ENCODE assay signal across 8 mouse cellular contexts in the genomic region with DNA sequence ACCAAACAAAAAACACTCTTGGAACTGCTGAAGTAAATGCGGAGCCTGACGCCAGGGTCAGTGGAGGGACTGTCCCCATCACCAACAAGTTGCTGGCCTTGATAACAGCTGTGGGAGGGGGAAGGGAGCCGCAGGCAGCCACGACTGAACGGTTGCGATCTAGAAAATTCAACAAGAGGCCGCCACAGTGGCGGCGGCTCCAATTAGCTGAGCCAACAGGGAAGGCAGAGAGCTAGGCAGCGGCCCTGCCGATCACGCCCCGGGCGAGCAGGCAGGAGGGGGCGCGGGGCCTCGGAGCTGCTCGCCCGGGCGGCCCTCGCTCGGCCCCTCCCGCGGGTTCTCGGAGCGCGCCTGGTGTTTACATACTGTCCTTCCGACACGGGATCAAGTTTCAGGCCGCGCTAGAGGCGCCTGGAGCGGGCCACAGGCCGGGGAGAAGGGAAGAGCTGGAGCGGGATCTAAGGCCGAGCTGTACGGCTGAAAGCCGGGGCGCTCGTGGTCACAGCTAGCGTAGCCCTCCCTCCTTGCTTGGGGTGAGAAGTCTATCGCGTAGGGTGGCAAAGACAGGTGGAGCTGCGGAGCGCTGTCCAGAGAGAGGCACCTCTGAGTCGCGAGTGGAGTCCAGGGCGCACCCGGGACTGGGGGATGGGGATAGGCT. TPM values are rescaled to one million over a fixed set of nuclear protein-coding genes. Genes with fewer than 3 reads are reported as not detected.
DNase-seq lines count a peak whose midpoint lies in the region; ATAC-seq and TF ChIP-seq lines count a peak whose summit lies in the region.

No protein-coding gene starts in this region.

- peak; percentile 48 for DNase-seq in ovary, adult 18-20 months (ENCODE audit: low spot score)
- DNase-seq in ovary, postnatal 10 days (ENCODE audit: low spot score): no peak
- no peak for DNase-seq in heart, postnatal 0 days (ENCODE audit: low spot score)
- peak; percentile 56 for DNase-seq in limb, embryonic 14.5 days (ENCODE audit: low spot score)
- peak; percentile 52 for DNase-seq in naive thymus-derived CD4-positive, alpha-beta T cell, adult 2 months (ENCODE audit: low read depth)
- DNase-seq in layer of hippocampus, postnatal 14 days (ENCODE audit: low spot score in 2 of 2): no peak

- TF ChIP-seq POLR2A in limb, embryonic 14.5 days (IDR thresholded peaks at IDR 0.05; ENCODE audit: borderline replicate concordance, extremely low read depth, insufficient read depth, insufficient read length): no peak

- peaks cover 65% of the 10 kb centered on the region for H3K4me1 ChIP-seq in embryonic facial prominence, embryonic 13.5 days
- peaks cover 6% of the 10 kb centered on the region; the same call in 1 of the 2 replicates for H3K4me1 ChIP-seq in heart, postnatal 0 days (ENCODE audit: control insufficient read depth, insufficient read depth)
- peaks cover 34% of the 10 kb centered on the region for H3K4me1 ChIP-seq in limb, embryonic 14.5 days (ENCODE audit: control insufficient read depth, insufficient read depth, low read length)

- H3K27ac ChIP-seq in embryonic facial prominence, embryonic 13.5 days: peak overlapping the region; percentile 55
- peak overlapping the region; percentile 88 for H3K27ac ChIP-seq in heart, postnatal 0 days (ENCODE audit: low read depth)
- H3K27ac ChIP-seq in limb, embryonic 14.5 days (replicated peaks; ENCODE audit: low read depth, low read length): no peak overlapping the region

- H3K36me3 ChIP-seq in embryonic facial prominence, embryonic 13.5 days: no peaks in the 10 kb centered on the region
- H3K36me3 ChIP-seq in heart, postnatal 0 days (replicated peaks; ENCODE audit: control insufficient read depth, insufficient read depth, low read length): no peaks in the 10 kb centered on the region
- no peaks in the 10 kb centered on the region for H3K36me3 ChIP-seq in limb, embryonic 14.5 days (ENCODE audit: control insufficient read depth, insufficient read depth, low read length)

- no peaks in the 10 kb centered on the region for H3K9me3 ChIP-seq in embryonic facial prominence, embryonic 13.5 days
- H3K9me3 ChIP-seq in heart, postnatal 0 days (replicated peaks; ENCODE audit: control insufficient read depth, low read length): no peaks in the 10 kb centered on the region
- no peaks in the 10 kb centered on the region for H3K9me3 ChIP-seq in limb, embryonic 14.5 days (ENCODE audit: control insufficient read depth, low read length)

- peaks cover 97% of the 10 kb centered on the region for H3K27me3 ChIP-seq in embryonic facial prominence, embryonic 13.5 days
- peaks cover 19% of the 10 kb centered on the region; the same call in 1 of the 2 replicates for H3K27me3 ChIP-seq in heart, postnatal 0 days (ENCODE audit: control insufficient read depth, insufficient read depth, low read length)
- peaks cover 40% of the 10 kb centered on the region for H3K27me3 ChIP-seq in limb, embryonic 14.5 days (ENCODE audit: control insufficient read depth, insufficient read depth, low read length)

- H3K9ac ChIP-seq in embryonic facial prominence, embryonic 13.5 days: peak overlapping the region; percentile 51; the same call in 1 of the 2 replicates
- peak overlapping the region; percentile 59 for H3K9ac ChIP-seq in heart, postnatal 0 days (replicated peaks; ENCODE audit: low read depth, low read length)
- peak overlapping the region; percentile 38; the same call in 1 of the 2 replicates for H3K9ac ChIP-seq in limb, embryonic 14.5 days (ENCODE audit: low read depth, low read length, severe bottlenecking)

- no peak for TF ChIP-seq EP300 in heart, postnatal 0 days (IDR thresholded peaks at IDR 0.05; ENCODE audit: low read depth)

- ATAC-seq in embryonic facial prominence, embryonic 13.5 days (ENCODE audit: insufficient number of reproducible peaks, insufficient read depth, low FRiP score, low TSS enrichment, low read depth): 0 out of 2 replicates have a peak, but pooled peaks have one; percentile 38
- peak; percentile 31 for ATAC-seq in heart, postnatal 0 days (ENCODE audit: insufficient read depth, low read depth)
- ATAC-seq in limb, embryonic 14.5 days (ENCODE audit: low FRiP score, low read depth): peak; percentile 54
- ATAC-seq in megakaryocyte progenitor cell, adult 5-6 weeks (replicated peaks; ENCODE audit: poor library complexity): no peak

- H3K4me3 ChIP-seq in embryonic facial prominence, embryonic 13.5 days: peak overlapping the region; percentile 33
- H3K4me3 ChIP-seq in heart, postnatal 0 days (ENCODE audit: low read depth, low read length): peak overlapping the region; percentile 53
- H3K4me3 ChIP-seq in limb, embryonic 14.5 days (replicated peaks; ENCODE audit: low read length): peak overlapping the region; percentile 26

- TF ChIP-seq CTCF in heart, postnatal 0 days (IDR thresholded peaks at IDR 0.05; ENCODE audit: low read depth): no peak

- WGBS in embryonic facial prominence, embryonic 13.5 days: 3% methylated on average over 42 of the region's 49 CpGs
- WGBS in heart, postnatal 0 days: 1% methylated on average over 47 of the region's 49 CpGs
- 5% methylated on average over 23 of the region's 49 CpGs for WGBS in limb, embryonic 14.5 days

- H3K4me2 ChIP-seq in embryonic facial prominence, embryonic 13.5 days: peak overlapping the region; percentile 79
- H3K4me2 ChIP-seq in heart, postnatal 0 days (ENCODE audit: low read depth, low read length): peak overlapping the region; percentile 82
- peak overlapping the region; percentile 73 for H3K4me2 ChIP-seq in limb, embryonic 14.5 days (replicated peaks; ENCODE audit: low read depth, low read length, severe bottlenecking)

RNA-seq across cellular contexts. Expression of a gene that starts 26.8 kb away (rescaled TPM):
- 16.7 and 17.4 TPM in 2 replicates for polyA plus RNA-seq in embryonic facial prominence, embryonic 13.5 days (2015; fragmentation: Nextera tagmentation; extraction: Ambion mirVana)
- 25.7 and 35.5 TPM in 2 replicates for total RNA-seq in heart, postnatal 0 days (2014; rRNA removed; ENCODE audit: low replicate concordance)
- 8.9 and 10.1 TPM in 2 replicates for polyA plus RNA-seq in heart, postnatal 0 days (2015; fragmentation: Nextera tagmentation; extraction: Ambion mirVana)
- 20.0 and 22.5 TPM in 2 replicates for polyA plus RNA-seq in limb, embryonic 14.5 days (2012; rRNA removed)
- polyA plus RNA-seq in limb, embryonic 14.5 days (2014; fragmentation: Nextera tagmentation; extraction: Ambion mirVana): 17.0 and 18.1 TPM in 2 replicates
- 35.3 and 42.7 TPM in 2 replicates for total RNA-seq in megakaryocyte progenitor cell, adult 5-6 weeks (2015)
- total RNA-seq in megakaryocyte progenitor cell, adult 5-6 weeks (2017): 24.7 and 29.1 TPM in 2 replicates
- 10 to 100 TPM; 18.6 to 19.1 TPM for total RNA-seq in layer of hippocampus, postnatal 14 days (2021)

Comparison
In these comparisons a context has a peak if more than half of its experiments do, and no peak if none do; other contexts are left out.
1. DNase-seq: peak in ovary, adult 18-20 months (single experiment), limb, embryonic 14.5 days (single experiment) and naive thymus-derived CD4-positive, alpha-beta T cell, adult 2 months (single experiment); none in ovary, postnatal 10 days (single experiment), heart, postnatal 0 days (single experiment) and layer of hippocampus, postnatal 14 days (0 of 2).
2. Peak in every context shown above with its lines, with median percentiles within 50 percentile points of each other: H3K4me2 ChIP-seq, H3K4me3 ChIP-seq and H3K9ac ChIP-seq.